Mouse (Mus musculus) E14TG2a.4 (cell line): ENCODE measurements around the gene Klhl23.

Experiments used
- CTCF ChIP-seq: conservative IDR thresholded peaks from 2 replicates; pipeline ENCODE4 v1.5.1; 2014; ENCODE audit warnings: low read length
- NANOG ChIP-seq: IDR thresholded peaks from 2 replicates; pipeline ENCODE4 v1.6.1; 2014; ENCODE audit warnings: borderline replicate concordance, low read length, mixed read lengths
- POU5F1 ChIP-seq: IDR thresholded peaks from 2 replicates; pipeline ENCODE4 v1.6.1; 2014; ENCODE audit warnings: low read length, borderline replicate concordance

- TF ChIP-seq NANOG (no peak), CTCF (no peak), POU5F1 (no peak)
Observed at GRCm38 (mm10) chr2:69820201-69820600, 1.5 kb upstream of the Klhl23 start.
